Mouse (Mus musculus) erythroblast, embryonic 14.5 days (primary cell): ENCODE data around the gene Hap1.

ENCODE experiments used
- GATA1 ChIP-seq: IDR thresholded peaks from 2 replicates; pipeline ENCODE4 v1.6.1; 2012; ENCODE audit warnings: low read length, inconsistent platforms, mixed read lengths
- TAL1 ChIP-seq: IDR thresholded peaks from 3 replicates; pipeline ENCODE4 v1.6.1; 2012; ENCODE audit warnings: low read length, inconsistent platforms, mixed read lengths

DNA sequence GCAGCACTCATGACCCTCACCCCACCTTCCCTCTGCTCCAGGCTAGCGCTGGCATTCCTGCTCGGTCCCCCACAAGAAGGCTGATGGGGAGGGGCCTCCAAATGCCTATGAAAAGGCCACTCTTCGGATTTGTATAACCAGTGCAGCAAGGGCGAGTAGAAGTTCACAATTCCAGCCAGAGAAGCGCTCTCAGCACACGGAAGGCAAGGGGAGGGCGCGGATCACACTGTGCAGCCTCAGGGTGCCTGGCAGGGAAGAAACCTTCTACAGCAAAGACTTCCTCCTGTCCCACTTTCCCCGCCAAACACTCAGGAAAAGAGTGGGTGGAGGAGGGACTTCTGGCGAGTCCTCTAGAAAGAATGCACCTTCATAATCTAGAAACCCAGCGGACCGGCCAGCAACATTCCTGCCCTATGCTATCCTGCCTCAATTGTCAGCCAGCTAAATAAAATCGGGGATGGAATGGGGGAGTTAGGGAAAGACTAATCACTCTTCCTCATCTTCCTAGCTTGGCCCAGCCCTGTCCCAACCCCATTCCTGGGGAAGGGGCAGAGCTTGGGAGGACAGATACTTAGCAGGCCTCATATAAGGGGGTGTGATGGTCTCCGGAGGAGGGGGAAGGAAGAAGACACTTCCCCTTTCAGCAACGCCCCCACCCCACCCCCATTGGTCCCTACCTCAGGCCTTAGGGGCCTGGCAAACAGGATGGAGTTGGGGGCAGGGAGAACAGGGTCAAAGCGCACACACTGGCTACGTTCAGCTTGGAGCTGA is 40.1 kb upstream of the Hap1 start:
- TF ChIP-seq GATA1 = no peak
- TF ChIP-seq TAL1 = no peak
